Mouse (Mus musculus): ENCODE measurements at regions not wholly inside any gene's neighbourhood (a gene's known extent, or its start where the extent isn't known, plus 50 kb on each side); places are given as distances from the start of the nearest gene placed in this dataset.
A peak's percentile ranks its signal among the peaks of the same experiment; 100 is the strongest.

GRCm38 (mm10) chr3:136993473-136993872 is 323.5 kb downstream of the Ppp3ca start:
- no peak for DNase-seq (ENCODE audit: low read depth)

- DNase-seq (ENCODE audit: low read depth), result no peak
Measured at GRCm38 (mm10) chr3:136994361-136995083, 324.6 kb downstream of the Ppp3ca start.

GRCm38 (mm10) chr3:136995611-136996335 is 325.8 kb downstream of the Ppp3ca start:
- no peak for DNase-seq (ENCODE audit: low read depth)

GRCm38 (mm10) chr3:136996381-136996895 is 326.5 kb downstream of the Ppp3ca start:
- DNase-seq (ENCODE audit: low read depth), result no peak

- no peak for DNase-seq (ENCODE audit: low read depth)
Measured at GRCm38 (mm10) chr3:137011551-137011950, 329.3 kb upstream of the Emcn start.

GRCm38 (mm10) chr3:137014686-137015085 is 326.2 kb upstream of the Emcn start:
- peak; percentile 6 for DNase-seq (ENCODE audit: low read depth)

GRCm38 (mm10) chr3:137015199-137015598 is 325.7 kb upstream of the Emcn start:
- no peak for DNase-seq (ENCODE audit: low read depth)

GRCm38 (mm10) chr3:137019971-137020634 is 320.8 kb upstream of the Emcn start:
- DNase-seq (ENCODE audit: low read depth), result no peak

- no peak for DNase-seq (ENCODE audit: low read depth)
Measured at GRCm38 (mm10) chr3:137029546-137029945, 311.3 kb upstream of the Emcn start.

GRCm38 (mm10) chr3:137032802-137033201 is 308.1 kb upstream of the Emcn start:
- DNase-seq (ENCODE audit: low read depth), result no peak

GRCm38 (mm10) chr3:137039638-137040037 is 301.2 kb upstream of the Emcn start:
- no peak for DNase-seq (ENCODE audit: low read depth)

- no peak for DNase-seq (ENCODE audit: low read depth)
Measured at GRCm38 (mm10) chr3:137056544-137057224, 284.2 kb upstream of the Emcn start.

- DNase-seq (ENCODE audit: low read depth), result no peak
Measured at GRCm38 (mm10) chr3:137057225-137057910, 283.5 kb upstream of the Emcn start.

GRCm38 (mm10) chr3:137057911-137058260 is 283.0 kb upstream of the Emcn start:
- no peak for DNase-seq (ENCODE audit: low read depth)

GRCm38 (mm10) chr3:137062067-137062466 is 278.8 kb upstream of the Emcn start:
- no peak for DNase-seq (ENCODE audit: low read depth)

GRCm38 (mm10) chr3:137067336-137067735 is 273.5 kb upstream of the Emcn start:
- DNase-seq (ENCODE audit: low read depth), result no peak

- DNase-seq (ENCODE audit: low read depth), result no peak
Measured at GRCm38 (mm10) chr3:137069334-137069733, 271.5 kb upstream of the Emcn start.

- no peak for DNase-seq (ENCODE audit: low read depth)
Measured at GRCm38 (mm10) chr3:137077718-137078599, 262.9 kb upstream of the Emcn start.

- no peak for DNase-seq (ENCODE audit: low read depth)
Measured at GRCm38 (mm10) chr3:137078600-137078975, 262.3 kb upstream of the Emcn start.

- DNase-seq (ENCODE audit: low read depth), result no peak
Measured at GRCm38 (mm10) chr3:137086896-137087295, 254.0 kb upstream of the Emcn start.

Measured in induced T-regulatory cell, adult 2 months (primary cell).